Mouse (Mus musculus): ENCODE measurements around the gene Clybl. TPM values are rescaled to one million over a fixed set of nuclear protein-coding genes. Genes with fewer than 3 reads are reported as not detected.

The Clybl gene
- total and polyA plus RNA-seq, 3 experiments: 13.4 to 36.6 TPM; not detected in 1

DNA sequence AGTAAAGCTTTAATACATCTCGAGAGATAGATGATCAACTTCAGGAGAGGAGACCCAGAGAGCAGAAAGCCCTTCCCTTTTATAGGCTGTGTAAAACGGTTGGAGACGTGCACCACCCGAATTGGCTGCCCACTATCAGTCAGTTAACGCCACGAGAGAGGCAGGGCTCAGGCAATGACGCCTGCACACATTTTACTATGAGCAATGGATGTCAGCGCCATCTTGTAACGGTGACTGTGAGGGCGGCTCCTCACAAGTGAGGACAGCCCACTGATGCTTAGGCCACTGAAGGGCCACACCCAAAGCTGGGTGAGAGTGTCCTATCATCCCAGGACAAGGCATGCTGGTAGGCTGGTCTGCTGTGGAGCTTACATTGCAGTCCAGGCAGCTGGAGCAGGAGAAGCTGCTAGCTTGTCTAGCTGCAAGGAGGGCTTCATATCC is 41.5 kb downstream of the Clybl start:
- Histone ChIP-seq H3K9me3 (replicated peaks; ENCODE audit: insufficient read depth, low read length) (no peaks in the 10 kb centered on the region), H3K27me3 (ENCODE audit: control insufficient read depth in 1 of 2, insufficient read depth in 2 of 2, low read length in 2 of 2) (no peaks in the 10 kb centered on the region), H3K9ac (ENCODE audit: control insufficient read depth, low read depth, low read length, poor library complexity, severe bottlenecking) (peak overlapping the region; percentile 75), H3K4me3 (ENCODE audit: control insufficient read depth in 1 of 2, insufficient read depth in 1 of 2, low read depth in 2 of 2, low read length in 2 of 2) (peak overlapping the region; percentile 66 to 69), H3K4me1 (ENCODE audit: control insufficient read depth in 1 of 2, insufficient read depth in 2 of 2, low read length in 2 of 2) (peaks cover 17 to 25% of the 10 kb centered on the region in 2 experiments), H3K27ac (ENCODE audit: control insufficient read depth, low read depth, low read length) (peak overlapping the region; percentile 95), H3K79me2 (ENCODE audit: control insufficient read depth, insufficient read depth, low read length, poor library complexity) (no peaks in the 10 kb centered on the region; the same call in 1 of the 2 replicates), H3K36me3 (ENCODE audit: control insufficient read depth in 1 of 2, insufficient read depth in 2 of 2, low read length in 2 of 2) (peaks cover 0 to 18% of the 10 kb centered on the region in 2 experiments; a peak in 2 of 4 replicates)
- peak; percentile 91 for DNase-seq (ENCODE audit: low read depth, low spot score)
- peak; percentile 51 for TF ChIP-seq HCFC1 (IDR thresholded peaks at IDR 0.05; ENCODE audit: low read depth, low read length)
- TF ChIP-seq UBTF (IDR thresholded peaks at IDR 0.05; ENCODE audit: borderline replicate concordance, insufficient read depth, low read depth, low read length): no peak
- TF ChIP-seq SIN3A (IDR thresholded peaks at IDR 0.05; ENCODE audit: low read length): no peak; the same call in none of the 2 replicates
- TF ChIP-seq USF1 (IDR thresholded peaks at IDR 0.05; ENCODE audit: low read depth, low read length): no peak
- peak; percentile 26; the same call in 1 of the 2 replicates for TF ChIP-seq NRF1 (IDR thresholded peaks at IDR 0.05; ENCODE audit: insufficient read depth, low read depth, low read length, poor library complexity, severe bottlenecking)
- peak; percentile 76 for TF ChIP-seq POLR2AphosphoS2 (IDR thresholded peaks at IDR 0.05; ENCODE audit: low read length)
- no peak for TF ChIP-seq MAZ (IDR thresholded peaks at IDR 0.05; ENCODE audit: low read depth, low read length)
- TF ChIP-seq SMC3 (IDR thresholded peaks at IDR 0.05; ENCODE audit: low read depth, low read length): no peak
- no peak; the same call in 1 of the 2 replicates for TF ChIP-seq MAX (IDR thresholded peaks at IDR 0.05; ENCODE audit: low read length)
- TF ChIP-seq MEF2A (IDR thresholded peaks at IDR 0.05; ENCODE audit: extremely low read depth, insufficient replicate concordance, low read depth, low read length, poor library complexity, severe bottlenecking): no peak
- TF ChIP-seq MYC (IDR thresholded peaks at IDR 0.05; ENCODE audit: low read depth, low read length): no peak
- no peak for TF ChIP-seq JUND (IDR thresholded peaks at IDR 0.05; ENCODE audit: low read depth, low read length)
- no peak for TF ChIP-seq GABPA (IDR thresholded peaks at IDR 0.05; ENCODE audit: low read depth, low read length)
- TF ChIP-seq RCOR1 (IDR thresholded peaks at IDR 0.05; ENCODE audit: low read depth, low read length): peak; percentile 57; the same call in 1 of the 2 replicates
- TF ChIP-seq MAFK (IDR thresholded peaks at IDR 0.05; ENCODE audit: borderline replicate concordance, low read depth, low read length): no peak
- peak; percentile 96 for TF ChIP-seq TBP (IDR thresholded peaks at IDR 0.05; ENCODE audit: low read depth, low read length)
- TF ChIP-seq E2F4 (IDR thresholded peaks at IDR 0.05; ENCODE audit: borderline replicate concordance, low read depth, low read length): no peak
- TF ChIP-seq NELFE (IDR thresholded peaks at IDR 0.05; ENCODE audit: low read depth, low read length): peak; percentile 63
- TF ChIP-seq USF2 (IDR thresholded peaks at IDR 0.05; ENCODE audit: borderline replicate concordance in 1 of 2, insufficient read depth in 1 of 2, low read depth in 1 of 2, low read length in 2 of 2): no peak
- peak in 1 of 2 experiments; percentile 72; a peak in 2 of 4 replicates for TF ChIP-seq EP300 (IDR thresholded peaks at IDR 0.05; ENCODE audit: low read depth in 1 of 2, low read length in 2 of 2)
- TF ChIP-seq KAT2A (conservative IDR thresholded peaks at IDR 0.05; ENCODE audit: low read depth, low read length): no peak
- no peak for TF ChIP-seq ZKSCAN1 (IDR thresholded peaks at IDR 0.05; ENCODE audit: low read depth, low read length)
- TF ChIP-seq CHD2 (IDR thresholded peaks at IDR 0.05; ENCODE audit: low read length): no peak
- no peak for TF ChIP-seq ZNF384 (IDR thresholded peaks at IDR 0.05; ENCODE audit: low read depth, low read length)
- no peak for TF ChIP-seq CHD1 (IDR thresholded peaks at IDR 0.05; ENCODE audit: low read depth, low read length)
- TF ChIP-seq ELF1 (IDR thresholded peaks at IDR 0.05; ENCODE audit: low read depth, low read length): no peak
- TF ChIP-seq TAL1 (IDR thresholded peaks at IDR 0.05; ENCODE audit: low read length): no peak
- TF ChIP-seq CTCF (IDR thresholded peaks at IDR 0.05 in 2 of 3, conservative IDR thresholded peaks at IDR 0.05 in 1 of 3; ENCODE audit: control insufficient read depth in 1 of 3, insufficient read depth in 1 of 3, low read depth in 2 of 3, low read length in 3 of 3, poor library complexity in 1 of 3, severe bottlenecking in 1 of 3): no peak
- peak; percentile 43; the same call in 1 of the 2 replicates for TF ChIP-seq MXI1 (IDR thresholded peaks at IDR 0.05; ENCODE audit: low read depth, low read length)
- TF ChIP-seq MYB (IDR thresholded peaks at IDR 0.05; ENCODE audit: low read depth, low read length): peak; percentile 89
- TF ChIP-seq TCF12 (IDR thresholded peaks at IDR 0.05; ENCODE audit: low read depth, low read length): 0 out of 2 replicates have a peak, but pooled peaks have one; percentile 38
- peak; percentile 47 to 83; a peak in 3 of 4 replicates for TF ChIP-seq POLR2A (IDR thresholded peaks at IDR 0.05; ENCODE audit: control insufficient read depth in 1 of 2, insufficient read depth in 1 of 2, low read depth in 1 of 2, low read length in 2 of 2, poor library complexity in 1 of 2)
- TF ChIP-seq ZC3H11A (IDR thresholded peaks at IDR 0.05; ENCODE audit: low read depth, low read length): no peak
- TF ChIP-seq ETS1 (IDR thresholded peaks at IDR 0.05; ENCODE audit: low read depth, low read length): peak; percentile 45; the same call in 1 of the 2 replicates
- TF ChIP-seq ZMIZ1 (IDR thresholded peaks at IDR 0.05; ENCODE audit: low read depth, low read length): peak; percentile 71
- TF ChIP-seq RAD21 (IDR thresholded peaks at IDR 0.05; ENCODE audit: low read depth, low read length): no peak
- no peak for TF ChIP-seq POLR2AphosphoS5 (IDR thresholded peaks at IDR 0.05; ENCODE audit: borderline replicate concordance, low read depth, low read length)
